Mouse (Mus musculus): ENCODE data around the gene Spryd7.

DNA sequence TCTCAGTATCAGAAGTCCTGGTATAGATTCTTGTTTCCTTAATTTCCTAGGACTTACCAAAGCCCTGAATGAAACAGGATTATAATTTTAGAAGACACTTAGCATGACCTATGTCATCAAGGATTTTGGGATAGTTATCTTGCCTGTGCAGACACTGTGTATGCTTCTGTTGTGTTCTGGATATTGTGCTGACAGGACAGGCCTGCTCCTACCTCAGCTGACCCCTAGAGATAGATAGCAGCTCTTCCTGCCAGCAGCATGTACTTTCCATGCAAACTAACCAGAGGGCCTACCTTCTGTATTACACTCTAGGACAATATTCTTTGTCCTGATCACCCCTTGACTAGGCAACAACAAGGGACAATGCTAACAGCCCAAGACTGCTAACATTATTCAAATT lies 25.7 kb downstream of the Spryd7 start:
- TF ChIP-seq CTCF (IDR thresholded peaks at IDR 0.05; ENCODE audit: low read depth) (no peak), EP300 (IDR thresholded peaks at IDR 0.05; ENCODE audit: low read depth) (no peak)
